Mouse (Mus musculus) brown adipose tissue, adult 24 weeks (tissue): Measurements from ENCODE around the gene Bhlhe40. TPM values are rescaled to one million over a fixed set of nuclear protein-coding genes. Genes with fewer than 3 reads are reported as not detected.
A peak's percentile ranks its signal among the peaks of the same experiment; 100 is the strongest.

ENCODE experiments used
- H3K27ac ChIP-seq: fragments of 200-500 bp; replicated peaks from 2 replicates; pipeline ENCODE4 v1.5.1; 2012; ENCODE audit warnings: low read depth, mild to moderate bottlenecking, low read length
- H3K4me1 ChIP-seq: fragments of 200-500 bp; 2 replicates; pipeline ENCODE4 v1.6.1; 2012; ENCODE audit warnings: low read length, mixed read lengths; ENCODE audit not compliant: control insufficient read depth, insufficient read depth, insufficient read length
- H3K4me3 ChIP-seq: fragments of 200-500 bp; 2 replicates; pipeline ENCODE4 v1.5.1; 2012; ENCODE audit warnings: low read depth, mild to moderate bottlenecking, low read length, moderate library complexity; ENCODE audit not compliant: insufficient read depth
- polyA plus RNA-seq: library from polyadenylated mRNA; stranded (reverse); fragments of >200 nt; gene quantifications from 2 replicates; pipeline ENCODE4 v1.2.4, GENCODE M21; 2012; ENCODE audit not compliant: missing spikeins, insufficient read depth, insufficient read length

The Bhlhe40 gene
- polyA plus RNA-seq, 1 experiment = 74.0 TPM

GRCm38 (mm10) chr6:108659221-108659725, 1.2 kb upstream of the Bhlhe40 start:
- Histone ChIP-seq H3K4me1 (peaks cover 6% of the 10 kb centered on the region), H3K4me3 (peak overlapping the region; percentile 63), H3K27ac (peak overlapping the region; percentile 99)

- Histone ChIP-seq H3K27ac (peak overlapping the region; percentile 99), H3K4me3 (peak overlapping the region; percentile 63), H3K4me1 (peaks cover 6% of the 10 kb centered on the region)
Measured at GRCm38 (mm10) chr6:108659726-108660205, 663 bp upstream of the Bhlhe40 start.

GRCm38 (mm10) chr6:108660878-108661389, 505 bp downstream of the Bhlhe40 start:
- peaks cover 6% of the 10 kb centered on the region for H3K4me1 ChIP-seq
- peak overlapping the region; percentile 82 for H3K4me3 ChIP-seq
- peak overlapping the region; percentile 88 for H3K27ac ChIP-seq

- Histone ChIP-seq H3K4me1 (peaks cover 6% of the 10 kb centered on the region), H3K27ac (peak overlapping the region; percentile 88)
Measured at GRCm38 (mm10) chr6:108661412-108661811, 983 bp downstream of the Bhlhe40 start.

GRCm38 (mm10) chr6:108661890-108662289, 1.5 kb downstream of the Bhlhe40 start:
- Histone ChIP-seq H3K4me1 (peaks cover 8% of the 10 kb centered on the region), H3K4me3 (peak overlapping the region; percentile 82)

More at GRCm38 (mm10) chr6:108661412-108661811, 983 bp downstream of the Bhlhe40 start:
- H3K4me3 ChIP-seq = peak overlapping the region; percentile 82

GRCm38 (mm10) chr6:108662314-108663240, 2.1 kb downstream of the Bhlhe40 start:
- H3K27ac ChIP-seq = peak overlapping the region; percentile 65
- H3K4me3 ChIP-seq = peak overlapping the region; percentile 82
- peaks cover 10% of the 10 kb centered on the region for H3K4me1 ChIP-seq

More at GRCm38 (mm10) chr6:108661890-108662289, 1.5 kb downstream of the Bhlhe40 start:
- H3K27ac ChIP-seq = peak overlapping the region; percentile 79

GRCm38 (mm10) chr6:108663241-108664194, 3.1 kb downstream of the Bhlhe40 start:
- Histone ChIP-seq H3K4me1 (peaks cover 14% of the 10 kb centered on the region), H3K27ac (no peak overlapping the region; the same call in 1 of the 2 replicates), H3K4me3 (peak overlapping the region; percentile 82)

- H3K4me1 ChIP-seq = peaks cover 14% of the 10 kb centered on the region
- H3K4me3 ChIP-seq = peak overlapping the region; percentile 15
- H3K27ac ChIP-seq = no peak overlapping the region
Measured at GRCm38 (mm10) chr6:108664533-108665150, 4.2 kb downstream of the Bhlhe40 start.

- H3K4me1 ChIP-seq = peaks cover 14% of the 10 kb centered on the region
- no peak overlapping the region; the same call in 1 of the 2 replicates for H3K4me3 ChIP-seq
- H3K27ac ChIP-seq = no peak overlapping the region
Measured at GRCm38 (mm10) chr6:108665587-108665986, 5.2 kb downstream of the Bhlhe40 start.

- peak overlapping the region; percentile 21; the same call in 1 of the 2 replicates for H3K27ac ChIP-seq
- no peak overlapping the region for H3K4me3 ChIP-seq
- peaks cover 14% of the 10 kb centered on the region for H3K4me1 ChIP-seq
Measured at GRCm38 (mm10) chr6:108666648-108667488, 6.4 kb downstream of the Bhlhe40 start.

- Histone ChIP-seq H3K4me1 (peaks cover 14% of the 10 kb centered on the region), H3K4me3 (no peak overlapping the region), H3K27ac (peak overlapping the region; percentile 79)
Measured at GRCm38 (mm10) chr6:108667599-108668021, 7.2 kb downstream of the Bhlhe40 start.

GRCm38 (mm10) chr6:108668321-108668786, 7.9 kb downstream of the Bhlhe40 start:
- Histone ChIP-seq H3K4me1 (peaks cover 13% of the 10 kb centered on the region), H3K27ac (peak overlapping the region; percentile 79), H3K4me3 (peak overlapping the region; percentile 13)

GRCm38 (mm10) chr6:108670276-108670675, 9.8 kb downstream of the Bhlhe40 start:
- H3K27ac ChIP-seq = no peak overlapping the region
- no peak overlapping the region for H3K4me3 ChIP-seq
- peaks cover 11% of the 10 kb centered on the region for H3K4me1 ChIP-seq
